Mouse (Mus musculus) cerebellum, adult 2 months (tissue): Measurements from ENCODE around the gene Mif. TPM values are rescaled to one million over a fixed set of nuclear protein-coding genes. Genes with fewer than 3 reads are reported as not detected.
A peak's percentile ranks its signal among the peaks of the same experiment; 100 is the strongest.

Experiments used
- DNase-seq, 2 experiments: peaks; one replicate each; pipeline ENCODE4 v3.0.0; 2021
- H3K27ac ChIP-seq: fragments of 200-500 bp; 2 replicates; pipeline ENCODE4 v1.5.1; 2012; ENCODE audit warnings: low read length, control low read depth, inconsistent platforms; ENCODE audit not compliant: insufficient read depth
- H3K27me3 ChIP-seq: fragments of 200-500 bp; 2 replicates; pipeline ENCODE4 v1.6.1; 2012; ENCODE audit warnings: inconsistent platforms, mild to moderate bottlenecking, low read length, moderate library complexity; ENCODE audit not compliant: control insufficient read depth, insufficient read depth
- H3K4me1 ChIP-seq: fragments of 200-500 bp; 2 replicates; pipeline ENCODE4 v1.6.1; 2011; ENCODE audit warnings: low read length; ENCODE audit not compliant: control insufficient read depth, insufficient read depth
- H3K4me3 ChIP-seq: fragments of 200-500 bp; replicated peaks from 2 replicates; pipeline ENCODE3; 2011; ENCODE audit warnings: mild to moderate bottlenecking, low read depth, low read length, control low read depth; ENCODE audit not compliant: insufficient read depth
- CTCF ChIP-seq: fragments of 200-500 bp; IDR thresholded peaks from 2 replicates; pipeline ENCODE4 v1.5.1; 2011; ENCODE audit warnings: low read depth, mild to moderate bottlenecking, control low read depth, low read length, moderate library complexity, borderline replicate concordance; ENCODE audit not compliant: insufficient read depth
- POLR2A ChIP-seq: fragments of 200-500 bp; IDR thresholded peaks from 2 replicates; pipeline ENCODE4 v1.6.1; 2011; ENCODE audit warnings: low read length, control low read depth, borderline replicate concordance; ENCODE audit not compliant: insufficient read depth
- WGBS: fragments of 180-500 bp; shearing (Covaris S2); methylation state at CpG from one replicate; pipeline ENCODE4 v1.1.7; 2018; 5-methylcytosine and 5-hydroxymethylcytosine counted together
- polyA plus RNA-seq: library from polyadenylated mRNA; depleted of rRNA; stranded (reverse); fragments of >200 nt; gene quantifications from 2 replicates; pipeline ENCODE4 v1.2.3, GENCODE M21; 2012

Gene Mif
- polyA plus RNA-seq, 1 experiment, result 1,339 TPM

DNA sequence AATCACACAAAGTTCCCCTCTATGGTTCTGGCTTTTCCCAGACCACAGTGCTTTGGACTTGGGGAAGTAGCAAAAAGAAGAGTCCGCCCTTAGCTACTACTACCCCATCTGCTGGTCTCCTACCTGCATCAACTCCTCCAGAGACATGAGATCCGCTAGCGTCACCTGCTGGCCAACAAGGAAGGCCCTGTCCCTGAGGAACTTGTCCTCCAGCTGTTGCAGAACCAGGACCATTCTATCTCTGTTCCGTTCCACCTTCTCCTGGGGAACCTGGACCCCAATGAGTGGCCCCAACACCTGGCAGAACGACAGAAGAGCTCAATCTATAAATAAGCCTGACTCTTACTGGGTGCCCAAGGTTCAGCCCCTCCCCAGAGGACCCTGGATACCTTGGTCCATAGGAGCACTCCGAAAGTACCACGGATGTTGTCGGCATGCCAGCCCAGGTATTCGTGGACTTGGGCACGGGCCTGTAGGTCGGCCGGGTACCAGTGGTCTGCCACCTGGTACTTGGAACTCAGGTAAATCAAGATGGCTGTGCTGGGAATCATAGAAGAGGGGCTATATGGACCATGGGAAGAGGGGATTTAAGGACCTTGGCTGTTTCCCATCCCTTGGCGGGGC is 27.7 kb downstream of the Mif start:
- DNase-seq, result peak; percentile 54 to 56
- no peaks in the 10 kb centered on the region for H3K27me3 ChIP-seq
- no peak overlapping the region for H3K4me3 ChIP-seq
- H3K27ac ChIP-seq, result no peak overlapping the region
- WGBS, result 75% methylated on average over 13 of the region's 13 CpGs
- no peak for TF ChIP-seq POLR2A
- peak; percentile 82 for TF ChIP-seq CTCF
- peaks cover 16% of the 10 kb centered on the region for H3K4me1 ChIP-seq

DNA sequence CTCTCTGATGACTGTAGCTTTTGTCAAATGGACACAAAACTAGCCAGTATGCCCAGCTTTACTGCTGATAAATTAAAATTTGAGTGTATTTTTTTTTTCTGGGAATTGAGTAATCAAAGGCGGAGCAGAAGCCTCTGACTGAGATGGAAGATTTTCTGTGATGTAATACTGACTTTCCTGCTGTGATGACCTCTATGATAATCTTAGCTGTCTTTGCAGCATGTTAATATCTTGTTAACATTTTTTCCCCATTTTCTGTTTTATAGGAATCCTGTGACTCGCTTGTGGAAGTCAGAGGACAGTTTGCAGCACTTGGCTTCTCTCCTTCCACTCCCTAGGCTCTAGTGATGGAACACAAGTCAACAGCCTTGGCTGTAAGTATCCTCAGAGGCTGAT is 29.8 kb downstream of the Mif start:
- TF ChIP-seq POLR2A (no peak), CTCF (no peak)
- Histone ChIP-seq H3K4me3 (no peak overlapping the region), H3K27me3 (no peaks in the 10 kb centered on the region), H3K27ac (no peak overlapping the region), H3K4me1 (peaks cover 18% of the 10 kb centered on the region)
- no peak for DNase-seq
- WGBS, result 91% methylated on average over 2 of the region's 2 CpGs

DNA sequence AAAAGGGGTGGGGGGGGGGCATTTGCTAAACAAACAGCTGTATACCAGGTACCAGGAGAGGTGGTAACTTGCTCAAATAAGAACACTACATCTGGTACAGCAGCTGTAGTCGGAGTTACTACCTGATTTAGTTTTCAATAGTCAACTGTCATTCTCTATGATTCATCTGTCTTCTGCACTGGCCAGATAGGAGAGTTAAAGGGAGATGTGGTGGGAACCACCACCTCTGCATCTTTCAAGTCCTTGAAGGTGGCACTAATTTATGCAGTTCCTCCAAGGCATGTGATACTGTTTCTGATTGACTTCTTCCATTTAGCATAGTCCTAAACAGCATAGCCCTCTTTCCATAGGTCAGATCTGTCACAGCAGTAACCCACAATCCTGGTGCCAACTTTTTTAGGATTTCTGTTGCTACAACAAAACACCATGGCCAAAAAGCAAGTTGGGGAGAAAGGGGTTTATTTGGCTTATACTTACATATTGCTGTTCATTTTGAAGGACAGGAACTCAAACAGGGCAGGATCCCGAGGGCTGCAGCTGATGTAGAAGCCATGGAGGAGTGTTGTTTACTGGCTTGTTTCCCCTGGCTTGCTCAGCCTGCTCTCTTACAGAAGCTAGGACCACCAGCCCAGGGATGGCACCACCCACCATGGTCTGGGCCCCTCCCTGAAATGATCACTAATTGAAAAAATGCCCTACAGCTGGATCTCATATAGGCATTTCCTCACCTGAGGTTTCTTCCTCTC is 30.3 kb downstream of the Mif start:
- WGBS, result 84% methylated on average over 2 of the region's 2 CpGs
- no peak overlapping the region for H3K27ac ChIP-seq
- TF ChIP-seq POLR2A (no peak), CTCF (no peak)
- H3K27me3 ChIP-seq, result no peaks in the 10 kb centered on the region
- H3K4me3 ChIP-seq, result no peak overlapping the region
- H3K4me1 ChIP-seq, result peaks cover 18% of the 10 kb centered on the region
- DNase-seq, result no peak

DNA sequence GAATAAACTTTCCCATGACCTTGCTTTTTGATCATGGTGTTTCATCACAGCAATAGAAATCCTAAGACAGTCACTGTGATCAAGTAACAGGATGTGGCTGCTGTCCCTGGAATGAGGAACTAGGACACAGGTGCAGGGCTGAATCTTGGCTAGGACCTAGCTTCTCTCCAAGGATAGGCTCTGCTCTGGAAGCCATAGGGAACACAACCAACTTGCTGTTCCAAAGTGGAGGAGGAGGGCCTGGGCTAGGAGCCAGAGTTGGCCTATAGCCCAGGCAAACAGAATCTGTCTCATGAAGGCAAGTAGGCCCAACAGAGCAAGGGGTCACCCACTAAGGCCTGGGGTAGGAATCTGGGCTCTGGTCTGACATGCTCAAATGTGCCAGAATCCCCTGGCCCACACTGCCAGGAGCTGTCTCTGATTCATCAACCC is 31.5 kb downstream of the Mif start:
- H3K27me3 ChIP-seq, result no peaks in the 10 kb centered on the region
- no peak overlapping the region for H3K4me3 ChIP-seq
- H3K4me1 ChIP-seq, result peaks cover 15% of the 10 kb centered on the region
- DNase-seq, result peak; percentile 77 to 88
- TF ChIP-seq POLR2A (no peak), CTCF (no peak)
- H3K27ac ChIP-seq, result peak overlapping the region; percentile 68

DNA sequence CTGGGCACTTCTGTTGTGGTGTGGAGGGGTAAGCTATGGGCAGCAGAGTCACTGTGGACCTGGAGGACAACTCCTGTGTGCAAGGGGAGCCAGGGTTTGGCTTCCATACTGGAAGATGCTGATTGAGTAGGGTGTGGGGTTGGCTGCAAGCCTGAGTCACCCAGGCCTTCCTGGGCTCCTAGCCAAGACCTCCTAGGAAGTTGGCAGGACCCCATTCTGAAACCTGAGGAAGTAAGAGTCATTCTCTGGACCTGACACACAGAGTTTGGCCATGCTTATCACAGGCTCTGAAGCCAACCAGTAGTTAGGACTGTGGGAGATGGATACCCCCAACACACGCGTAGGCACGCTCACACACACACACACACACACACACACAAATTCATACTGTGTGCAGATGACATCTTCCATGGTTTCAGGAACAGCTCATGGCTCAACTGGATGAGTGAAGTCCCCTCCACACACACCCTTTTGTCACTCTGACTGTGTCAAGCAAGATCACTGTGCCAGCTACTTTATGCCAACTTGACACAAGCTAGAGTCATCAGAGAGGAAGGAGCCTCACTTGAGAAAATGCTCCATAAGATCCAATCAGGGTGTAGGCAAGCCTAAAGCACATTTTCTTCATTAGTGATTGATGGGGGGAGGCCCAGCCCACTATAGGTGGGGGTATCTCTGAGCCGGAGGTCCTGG is 32.2 kb downstream of the Mif start:
- no peak overlapping the region for H3K4me3 ChIP-seq
- WGBS, result 11% methylated on average over 4 of the region's 4 CpGs
- no peak for TF ChIP-seq CTCF
- TF ChIP-seq POLR2A, result no peak
- peak; percentile 46 to 57 for DNase-seq
- peak overlapping the region; percentile 68 for H3K27ac ChIP-seq
- H3K27me3 ChIP-seq, result no peaks in the 10 kb centered on the region
- peaks cover 15% of the 10 kb centered on the region for H3K4me1 ChIP-seq

DNA sequence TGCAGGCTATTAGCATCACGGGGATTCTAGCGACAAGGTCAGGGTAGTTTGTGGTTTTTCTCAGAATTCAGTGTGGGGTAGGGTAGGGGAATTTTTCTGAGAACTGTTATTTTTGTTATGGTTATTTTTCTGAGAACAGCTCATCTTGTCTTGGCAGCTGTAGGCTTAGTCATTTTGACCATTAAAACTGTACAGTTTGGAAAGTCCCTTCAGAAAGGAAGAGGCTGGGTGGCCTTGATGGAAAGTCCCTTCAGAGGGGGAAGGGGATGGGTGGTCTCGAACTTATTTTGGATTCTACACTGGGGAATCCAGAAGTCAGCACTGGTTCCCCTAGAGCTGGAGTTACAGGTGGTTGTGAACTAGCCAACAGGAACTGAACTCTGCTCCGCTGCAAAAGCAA is 35.5 kb downstream of the Mif start:
- Histone ChIP-seq H3K4me1 (peaks cover 15% of the 10 kb centered on the region), H3K4me3 (no peak overlapping the region), H3K27ac (no peak overlapping the region), H3K27me3 (no peaks in the 10 kb centered on the region)
- WGBS, result 89% methylated on average over 4 of the region's 4 CpGs
- no peak for TF ChIP-seq POLR2A
- TF ChIP-seq CTCF, result no peak
- no peak for DNase-seq

DNA sequence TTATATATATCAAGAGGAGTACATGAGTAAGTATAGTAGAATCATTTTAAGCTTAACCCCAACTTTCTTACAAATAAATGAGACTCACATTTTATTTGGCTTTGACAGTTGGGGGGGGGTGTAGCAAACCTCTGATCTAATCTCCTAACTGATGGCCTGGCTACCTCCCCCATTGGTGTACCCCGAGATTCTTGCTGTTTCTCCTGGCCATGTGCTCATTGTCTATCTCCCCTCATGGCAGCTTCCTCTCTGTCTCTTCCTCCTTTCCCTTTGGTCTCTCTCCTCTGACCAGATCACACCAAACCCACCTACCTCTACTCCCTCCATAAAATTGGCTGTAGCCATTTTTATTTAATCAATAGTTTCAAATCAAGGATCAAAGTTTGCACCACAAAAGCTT is 36.3 kb downstream of the Mif start:
- Histone ChIP-seq H3K4me3 (no peak overlapping the region), H3K27ac (no peak overlapping the region), H3K4me1 (peaks cover 14% of the 10 kb centered on the region), H3K27me3 (no peaks in the 10 kb centered on the region)
- TF ChIP-seq CTCF, result no peak
- TF ChIP-seq POLR2A, result no peak
- DNase-seq, result no peak
- WGBS, result 96% methylated on average over 1 of the region's 1 CpGs

DNA sequence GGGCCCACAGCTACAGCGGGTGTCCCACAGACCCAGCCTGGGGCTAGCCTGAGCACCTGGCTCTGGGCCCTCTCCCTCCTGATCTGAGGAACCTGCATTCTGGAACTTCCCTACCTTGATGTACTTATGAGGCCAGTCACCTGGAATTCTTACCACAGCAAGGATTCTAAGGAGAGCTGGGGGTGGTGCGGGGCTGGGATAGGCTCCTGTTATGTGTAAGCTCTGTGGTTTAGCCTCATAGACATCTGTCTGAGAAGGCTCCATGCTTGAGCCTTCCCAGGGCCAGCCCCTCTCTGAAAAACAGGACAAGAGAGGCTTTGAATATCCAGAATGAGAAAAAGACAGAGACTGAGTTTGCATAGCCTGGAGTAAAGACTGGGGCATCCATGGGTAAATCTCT is 37.6 kb downstream of the Mif start, which contains the start of gene Gstt4:
Gene Gstt4 (minus strand): TSS at position 101 of the 400 bp plus-strand sequence.
- H3K27ac ChIP-seq, result no peak within 1 kb of the TSS
- TF ChIP-seq CTCF, result no peak
- TF ChIP-seq POLR2A, result no peak
- H3K27me3 ChIP-seq, result no peaks in the 10 kb centered on the region
- H3K4me1 ChIP-seq, result peaks cover 2% of the 10 kb centered on the region
- 93% methylated on average over 2 of the region's 2 CpGs for WGBS
- H3K4me3 ChIP-seq, result no peak within 1 kb of the TSS
- DNase-seq, result no peak
